Mouse (Mus musculus) adrenal gland, adult 2 months (tissue): ENCODE measurements around the gene Acot2. TPM values are rescaled to one million over a fixed set of nuclear protein-coding genes. Genes with fewer than 3 reads are reported as not detected.

Experiments
- DNase-seq: peaks from one replicate; pipeline ENCODE4 v3.0.0; 2021
- polyA plus RNA-seq: library from polyadenylated mRNA; depleted of rRNA; stranded (reverse); fragments of >200 nt; gene quantifications from 2 replicates; pipeline ENCODE4 v1.2.3, GENCODE M21; 2012; rRNA removed
- total RNA-seq, 2 experiments: library from RNA; stranded (reverse); gene quantifications; 2 replicates each; pipeline ENCODE4 v1.2.3; 2021

Gene Acot2
- total and polyA plus RNA-seq, 3 experiments, result 19.5 to 26.1 (median 20.9) TPM

DNA sequence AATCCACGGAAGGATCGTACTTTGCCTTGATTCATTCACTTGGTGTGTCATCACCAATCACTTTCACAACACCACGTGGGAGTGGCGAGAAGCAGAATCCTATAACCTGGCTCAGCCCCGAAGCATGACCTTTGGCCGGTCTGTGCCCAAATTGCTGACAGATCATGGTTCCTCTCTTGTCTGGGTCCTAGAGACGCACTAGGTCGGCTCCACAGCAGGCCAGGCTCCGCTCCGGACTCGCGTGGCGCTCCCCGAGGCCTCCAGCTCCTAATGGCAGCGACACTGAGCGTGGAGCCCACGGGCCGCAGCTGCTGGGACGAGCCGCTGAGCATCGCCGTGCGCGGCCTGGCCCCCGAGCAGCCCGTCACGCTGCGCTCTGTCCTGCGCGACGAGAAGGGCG lies 50.6 kb downstream of the Acot2 start, which contains the start of gene Acot4:
TSS of gene Acot4 (plus strand) at position 139 of the 400 bp plus-strand sequence.
- peak; percentile 70 for DNase-seq

DNA sequence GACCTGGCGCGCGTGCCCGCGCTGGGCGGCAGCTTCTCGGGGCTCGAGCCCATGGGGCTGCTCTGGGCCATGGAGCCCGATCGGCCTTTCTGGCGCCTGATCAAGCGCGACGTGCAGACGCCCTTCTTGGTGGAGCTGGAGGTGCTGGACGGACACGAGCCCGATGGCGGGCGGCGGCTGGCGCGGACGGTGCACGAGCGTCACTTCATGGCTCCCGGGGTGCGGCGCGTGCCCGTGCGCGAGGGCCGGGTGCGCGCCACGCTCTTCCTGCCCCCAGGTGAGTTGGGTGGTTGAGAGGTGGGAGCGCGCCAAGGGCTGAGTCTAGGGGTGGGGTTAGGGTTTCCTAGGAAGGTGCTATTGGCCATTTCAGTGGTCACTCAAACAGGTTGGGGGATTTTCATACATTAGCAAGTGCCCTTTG lies 51.0 kb downstream of the Acot2 start, which contains the start of gene Gm49366:
TSS of gene Gm49366 (plus strand) at position 245 of the 421 bp plus-strand sequence.
- DNase-seq, result peak; percentile 59

DNA sequence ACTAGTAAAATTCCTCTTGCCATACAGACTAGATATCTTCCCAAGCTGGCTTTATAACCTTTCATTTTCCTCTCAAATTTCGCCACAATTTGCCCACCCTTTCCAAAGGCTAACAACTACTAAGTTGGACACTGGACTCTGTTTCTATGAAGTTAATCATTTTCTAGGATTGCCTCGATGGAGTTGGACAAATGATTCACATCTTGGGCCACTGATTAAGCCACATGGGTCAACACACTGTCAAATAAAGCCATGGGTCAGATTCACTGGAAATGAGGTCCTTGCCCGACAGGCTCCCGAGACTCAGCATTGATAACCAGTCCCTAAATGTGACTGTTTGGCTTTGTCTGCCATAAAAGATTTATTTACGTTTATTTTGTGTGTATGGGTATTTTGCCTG lies 54.6 kb downstream of the Acot2 start:
- DNase-seq, result no peak

Other genes with a start within 250 kb of the Acot2 start
- gene Papln, start 224.2 kb upstream of the Acot2 start, total RNA-seq, result 1 to 10 TPM; 1.3 to 2.0 TPM
- gene Papln, start 224.2 kb upstream of the Acot2 start, polyA plus RNA-seq, result 5.0 and 6.1 TPM in 2 replicates
- gene Numb, start 65.9 kb upstream of the Acot2 start, total RNA-seq, result 10 to 100 TPM; 49.9 to 53.8 TPM
- gene Numb, start 65.9 kb upstream of the Acot2 start, polyA plus RNA-seq, result 68.9 and 69.9 TPM in 2 replicates
- 10 to 100 TPM; 11.9 to 12.4 TPM for gene Riox1, start 37.3 kb upstream of the Acot2 start, total RNA-seq
- gene Riox1, start 37.3 kb upstream of the Acot2 start, polyA plus RNA-seq, result 27.4 and 34.8 TPM in 2 replicates
- gene Heatr4, start 3.0 kb upstream of the Acot2 start, total RNA-seq, result not detected
- not detected in 2 replicates for gene Heatr4, start 3.0 kb upstream of the Acot2 start, polyA plus RNA-seq
- gene Acot1, start 21.6 kb downstream of the Acot2 start, total RNA-seq, result 10 to 100 TPM; 11.8 TPM
- 2.9 and 4.1 TPM in 2 replicates for gene Acot1, start 21.6 kb downstream of the Acot2 start, polyA plus RNA-seq
- gene Acot4, start 50.5 kb downstream of the Acot2 start, total RNA-seq, result 1 to 10 TPM; 2.3 to 3.1 TPM
- gene Acot4, start 50.5 kb downstream of the Acot2 start, polyA plus RNA-seq, result 5.0 and 5.6 TPM in 2 replicates
- not detected for gene Gm49366, start 51.1 kb downstream of the Acot2 start, total RNA-seq
- gene Gm49366, start 51.1 kb downstream of the Acot2 start, polyA plus RNA-seq, result not detected in 2 replicates
- gene Acot3, start 64.3 kb downstream of the Acot2 start, total RNA-seq, result under 1 TPM; 0.14 to 0.46 TPM
- gene Acot3, start 64.3 kb downstream of the Acot2 start, polyA plus RNA-seq, result 0.47 and 1.0 TPM in 2 replicates
- gene Acot5, start 81.5 kb downstream of the Acot2 start, total RNA-seq, result under 1 TPM; 0.23 to 0.35 TPM
- gene Acot5, start 81.5 kb downstream of the Acot2 start, polyA plus RNA-seq, result 0.19 and 0.52 TPM in 2 replicates
- gene Acot6, start 112.8 kb downstream of the Acot2 start, total RNA-seq, result 1 to 10 TPM; 3.9 to 6.0 TPM
- gene Acot6, start 112.8 kb downstream of the Acot2 start, polyA plus RNA-seq, result 4.6 and 5.6 TPM in 2 replicates
- 10 to 100 TPM; 15.7 to 18.6 TPM for gene Dnal1, start 126.5 kb downstream of the Acot2 start, total RNA-seq
- gene Dnal1, start 126.5 kb downstream of the Acot2 start, polyA plus RNA-seq, result 2.6 and 3.3 TPM in 2 replicates
- gene Pnma1, start 160.6 kb downstream of the Acot2 start, total RNA-seq, result under 1 TPM; 0.28 to 0.43 TPM
- 0.15 TPM in 1 of 2 replicates, not detected in the other for gene Pnma1, start 160.6 kb downstream of the Acot2 start, polyA plus RNA-seq
- 10 to 100 TPM; 17.0 to 22.7 TPM for gene Elmsan1, start 231.0 kb downstream of the Acot2 start, total RNA-seq
- gene Elmsan1, start 231.0 kb downstream of the Acot2 start, polyA plus RNA-seq, result 14.4 and 20.4 TPM in 2 replicates